Mouse (Mus musculus): ENCODE measurements around the gene Aamp.

- TF ChIP-seq MAX (IDR thresholded peaks at IDR 0.05): no peak
- no peak for TF ChIP-seq CTCF (IDR thresholded peaks at IDR 0.05; ENCODE audit: control insufficient read depth, insufficient read depth, insufficient read length)
- no peak for TF ChIP-seq MYOD1 (IDR thresholded peaks at IDR 0.05; ENCODE audit: control insufficient read depth, insufficient read length, low read depth)
- TF ChIP-seq USF1 (IDR thresholded peaks at IDR 0.05; ENCODE audit: low read depth): no peak
- no peak for TF ChIP-seq FOSL1 (IDR thresholded peaks at IDR 0.05; ENCODE audit: insufficient read depth, low read length, poor library complexity, severe bottlenecking)
- TF ChIP-seq MYOG (IDR thresholded peaks at IDR 0.05; ENCODE audit: control insufficient read depth, extremely low read depth, insufficient read length): no peak
- TF ChIP-seq CEBPB (IDR thresholded peaks at IDR 0.05; ENCODE audit: low read depth): no peak
These were observed 5.6 kb upstream of the Aamp start for GRCm38 (mm10) chr1:74290141-74290540.

Measured in C2C12 (cell line).